Mouse (Mus musculus): ENCODE data around the gene D130040H23Rik.
"Not testable (repeated sequence)": the region's sequence is repeated elsewhere in the genome, so short reads cannot be mapped to it uniquely, and the experiment has no call there.

D130040H23Rik gene

GRCm38 (mm10) chr8:69270386-69271202 is at the start of gene D130040H23Rik:
Gene D130040H23Rik, plus strand, starts transcription at chr8:69271080.
- DNase-seq (ENCODE audit: low spot score in 2 of 2), result peak; percentile 77 to 85

DNA sequence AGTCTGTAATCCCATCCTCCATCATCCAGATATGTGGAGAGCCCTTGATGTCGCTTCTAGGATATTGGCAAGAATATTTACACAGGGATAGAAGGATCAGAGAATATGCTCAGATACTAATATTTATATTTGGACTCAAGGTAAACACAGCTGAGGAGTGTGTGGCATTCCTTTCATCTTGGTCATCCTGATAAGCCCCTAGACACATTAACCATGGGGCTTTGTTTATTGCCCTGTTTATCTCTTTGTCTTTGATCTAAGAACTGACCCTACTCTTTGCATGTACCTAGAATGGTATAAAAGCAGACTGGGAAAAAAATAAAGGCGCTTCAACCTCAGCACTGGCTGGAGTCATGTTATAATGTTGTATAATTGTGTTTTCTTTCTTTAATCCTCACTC is 28.3 kb upstream of the D130040H23Rik start:
- no peak for DNase-seq (ENCODE audit: low spot score in 2 of 2)

GRCm38 (mm10) chr8:69268525-69268924 is 2.4 kb upstream of the D130040H23Rik start:
- DNase-seq (ENCODE audit: low spot score in 2 of 2), result peak in 1 of 2 experiments; percentile 12

GRCm38 (mm10) chr8:69271203-69271554 is 299 bp downstream of the D130040H23Rik start:
- no peak for DNase-seq (ENCODE audit: low spot score in 2 of 2)

- no peak for DNase-seq (ENCODE audit: low spot score in 2 of 2)
Measured at GRCm38 (mm10) chr8:69272435-69272834, 1.6 kb downstream of the D130040H23Rik start.

GRCm38 (mm10) chr8:69324771-69325170 is 53.9 kb downstream of the D130040H23Rik start:
- no peak for DNase-seq (ENCODE audit: low spot score in 2 of 2)

DNA sequence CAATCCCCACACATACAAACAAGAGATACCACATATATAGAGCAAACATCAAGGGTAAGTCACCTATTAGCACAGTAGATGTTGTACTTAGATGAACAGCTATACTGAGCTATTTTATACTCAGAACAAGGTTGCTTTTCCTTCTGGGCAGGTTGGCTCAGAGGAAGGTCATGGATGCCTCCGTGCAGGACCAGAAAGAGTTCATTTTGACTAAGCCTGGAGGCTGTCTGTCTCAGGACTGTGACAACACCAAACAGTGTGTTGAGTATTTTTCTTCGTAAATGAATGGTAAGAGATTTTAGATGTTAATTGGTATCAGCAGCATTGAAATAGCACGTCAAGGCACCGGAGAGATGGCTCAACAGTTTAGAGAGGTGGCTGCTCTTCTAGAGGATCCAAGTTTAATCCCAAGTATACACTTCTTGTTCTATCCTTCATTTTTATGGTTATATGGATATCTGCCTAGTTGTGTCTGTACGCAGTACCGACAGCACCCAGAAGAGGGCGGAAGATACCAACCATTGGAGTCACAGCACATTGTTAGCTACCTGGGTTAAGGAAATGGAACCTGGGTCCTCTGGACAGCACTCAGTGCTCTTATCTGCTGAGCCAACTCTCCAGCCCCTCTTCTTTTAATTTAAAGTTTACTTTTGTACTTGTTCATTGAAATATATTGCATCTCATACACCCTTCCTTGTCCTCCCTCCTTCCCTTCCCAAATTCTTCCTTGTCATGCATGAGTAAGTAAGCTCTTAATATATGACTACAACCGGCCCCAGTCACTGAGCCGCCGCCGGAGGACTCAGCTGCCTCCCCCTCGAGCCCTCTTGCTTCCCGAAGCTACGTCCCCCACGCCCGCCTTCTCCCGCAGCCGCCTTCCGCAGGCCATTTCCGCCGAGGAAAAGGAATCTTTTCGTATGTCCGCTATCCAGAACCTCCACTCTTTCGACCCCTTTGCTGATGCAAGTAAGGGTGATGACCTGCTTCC is 57.7 kb downstream of the D130040H23Rik start:
- peak; percentile 42 to 96 for DNase-seq (ENCODE audit: low spot score in 2 of 2)

DNA sequence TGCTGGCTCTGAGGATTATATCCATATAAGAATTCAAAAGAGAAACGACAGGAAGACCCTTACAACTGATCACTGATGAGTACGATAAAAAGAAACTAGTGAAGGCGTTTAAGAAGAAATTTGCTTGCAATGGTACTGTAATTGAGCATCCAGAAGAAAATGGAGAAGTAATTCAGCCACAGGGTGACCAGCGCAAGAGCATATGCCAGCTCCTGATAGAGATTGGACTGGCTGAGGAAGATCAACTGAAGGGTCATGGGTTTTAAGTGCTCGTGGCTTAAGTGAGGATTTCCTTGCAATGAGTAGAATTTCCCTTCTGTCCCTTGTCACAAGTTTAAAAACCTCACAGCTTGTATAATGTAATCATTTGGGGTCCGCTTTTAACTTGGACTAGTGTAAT is 58.4 kb downstream of the D130040H23Rik start:
- not testable (repeated sequence) for DNase-seq (ENCODE audit: low spot score in 2 of 2)
